Mouse (Mus musculus) activated CD4-positive, CD25-positive, alpha-beta regulatory T cell, adult 4 months (primary cell): ENCODE data around the gene Atp6v0c. TPM values are rescaled to one million over a fixed set of nuclear protein-coding genes. Genes with fewer than 3 reads are reported as not detected.

ENCODE experiments used
- polyA plus RNA-seq, 2 experiments: library from polyadenylated mRNA; unstranded; fragments of 100-300 nt; shearing (Covaris generic); gene quantifications; one replicate each; pipeline ENCODE4 v1.2.1; 2017

Gene Atp6v0c
- polyA plus RNA-seq, 2 experiments from 2014 or later, result 152 to 192 TPM

Other genes starting within 250 kb of the Atp6v0c start
- gene Sbp, start 228.0 kb downstream of the Atp6v0c start, polyA plus RNA-seq, result not detected
- gene Sbpl, start 214.4 kb downstream of the Atp6v0c start, polyA plus RNA-seq, result not detected
- gene Prss30, start 189.1 kb downstream of the Atp6v0c start, polyA plus RNA-seq, result under 1 TPM in 1 of 2 experiments, not detected in 1; 0.73 TPM
- not detected for gene Prss22, start 171.6 kb downstream of the Atp6v0c start, polyA plus RNA-seq
- gene Prss27, start 131.6 kb downstream of the Atp6v0c start, polyA plus RNA-seq, result not detected
- 1 to 10 TPM; 5.5 to 6.4 TPM for gene Kctd5, start 96.2 kb downstream of the Atp6v0c start, polyA plus RNA-seq
- 10 to 100 TPM; 43.3 to 47.7 TPM for gene Pdpk1, start 18.8 kb downstream of the Atp6v0c start, polyA plus RNA-seq
- 10 to 100 TPM; 23.1 to 34.5 TPM for gene Amdhd2, start 5.9 kb downstream of the Atp6v0c start, polyA plus RNA-seq
- gene Tbc1d24, start 35.9 kb upstream of the Atp6v0c start, polyA plus RNA-seq, result under 1 TPM; 0.45 to 0.60 TPM
- not detected for gene Ntn3, start 39.8 kb upstream of the Atp6v0c start, polyA plus RNA-seq
- 1 to 10 TPM; 6.6 to 8.8 TPM for gene Tedc2, start 51.1 kb upstream of the Atp6v0c start, polyA plus RNA-seq
- 10 to 100 TPM in 1 of 2 experiments, 1 to 10 TPM in 1; 9.2 to 12.3 TPM for gene Ccnf, start 81.8 kb upstream of the Atp6v0c start, polyA plus RNA-seq
- gene Abca17, start 181.4 kb upstream of the Atp6v0c start, polyA plus RNA-seq, result under 1 TPM in 1 of 2 experiments, not detected in 1; 0.21 TPM
- 10 to 100 TPM; 15.8 to 20.0 TPM for gene Abca3, start 182.2 kb upstream of the Atp6v0c start, polyA plus RNA-seq
- gene Rnps1, start 244.9 kb upstream of the Atp6v0c start, polyA plus RNA-seq, result 100 to 1,000 TPM; 114 to 119 TPM